Mouse (Mus musculus): ENCODE data around the gene Stard3nl.

- TF ChIP-seq CTCF (IDR thresholded peaks at IDR 0.05; ENCODE audit: extremely low read depth, insufficient read depth, low read length) = no peak
- TF ChIP-seq POLR2A (IDR thresholded peaks at IDR 0.05; ENCODE audit: extremely low read depth, insufficient read depth, low read length) = no peak; the same call in 1 of the 2 replicates
These were observed 552 bp downstream of the Stard3nl start for GRCm38 (mm10) chr13:19394798-19395687.

Measured in cortical plate, adult 2 months (tissue).